Mouse (Mus musculus) CH12.LX (cell line): ENCODE results near the gene Csrnp1. TPM values are rescaled to one million over a fixed set of nuclear protein-coding genes. Genes with fewer than 3 reads are reported as not detected.

Experiments
- DNase-seq: peaks from one replicate; pipeline ENCODE4 v3.0.0-alpha.2; 2013; ENCODE audit errors: extremely low read depth
- H3K27ac ChIP-seq: 2 replicates; pipeline ENCODE4 v1.5.1; 2012; ENCODE audit warnings: low read depth, mild to moderate bottlenecking, control low read depth, moderate library complexity; ENCODE audit not compliant: insufficient read depth
- H3K27me3 ChIP-seq: replicated peaks from 2 replicates; pipeline ENCODE3; 2012; ENCODE audit warnings: inconsistent platforms
- H3K36me3 ChIP-seq, 2 experiments: replicated peaks in 1 of 2; 2 replicates each; pipeline versions ENCODE3 to v1.6.1; 2012; ENCODE audit warnings: inconsistent platforms in 1 of 2, low read length in 1 of 2, mild to moderate bottlenecking in 1 of 2, mixed read lengths in 1 of 2, moderate library complexity in 1 of 2; ENCODE audit not compliant: control insufficient read depth in 1 of 2, insufficient read depth in 1 of 2
- H3K4me1 ChIP-seq, 2 experiments: 2 replicates each; pipeline ENCODE4 v1.6.1; 2012; ENCODE audit warnings: inconsistent platforms in 1 of 2, moderate library complexity in 1 of 2; ENCODE audit not compliant: insufficient read depth in 2 of 2, control insufficient read depth in 1 of 2
- H3K4me2 ChIP-seq: 2 replicates; pipeline ENCODE4 v1.6.1; 2012; ENCODE audit warnings: low read depth, mild to moderate bottlenecking, control low read depth; ENCODE audit not compliant: poor library complexity, insufficient read depth, severe bottlenecking
- H3K4me3 ChIP-seq, 3 experiments: fragments of 150-350 bp in 1 of 3; sonication (generic) in 1 of 3; replicated peaks in 1 of 3; 2 replicates each; pipeline versions ENCODE3 to v1.5.1; 2011 to 2012; ENCODE audit warnings: low read depth in 2 of 3, low read length in 2 of 3, mild to moderate bottlenecking in 2 of 3, moderate library complexity in 2 of 3, control low read depth in 1 of 3, improper control_type of control experiment in 1 of 3, inconsistent platforms in 1 of 3, mixed read lengths in 1 of 3; ENCODE audit not compliant: poor library complexity in 1 of 3
- H3K79me2 ChIP-seq: replicated peaks from 2 replicates; pipeline ENCODE4 v1.6.1; 2012; ENCODE audit warnings: mild to moderate bottlenecking, moderate library complexity; ENCODE audit not compliant: control insufficient read depth, poor library complexity, insufficient read depth, severe bottlenecking; ENCODE audit errors: extremely low read depth
- H3K9ac ChIP-seq: 2 replicates; pipeline ENCODE4 v1.6.1; 2012; ENCODE audit warnings: low read depth, mild to moderate bottlenecking, control low read depth, moderate library complexity; ENCODE audit not compliant: insufficient read depth
- H3K9me3 ChIP-seq: replicated peaks from 2 replicates; pipeline ENCODE3; 2012; ENCODE audit warnings: low read length, inconsistent platforms, mixed read lengths
- CHD2 ChIP-seq: IDR thresholded peaks from 2 replicates; pipeline ENCODE4 v1.6.1; 2011; ENCODE audit warnings: low read length, improper control_type of control experiment
- E2F4 ChIP-seq: IDR thresholded peaks from 2 replicates; pipeline ENCODE4 v1.6.1; 2011; ENCODE audit warnings: low read depth, low read length, improper control_type of control experiment; ENCODE audit not compliant: insufficient replicate concordance
- KAT2A ChIP-seq: IDR thresholded peaks from 2 replicates; pipeline ENCODE4 v1.6.1; 2012; ENCODE audit warnings: low read length, improper control_type of control experiment, inconsistent platforms; ENCODE audit not compliant: insufficient replicate concordance
- MAFK ChIP-seq: IDR thresholded peaks from 2 replicates; pipeline ENCODE4 v1.6.1; 2011; ENCODE audit warnings: low read length, improper control_type of control experiment; ENCODE audit not compliant: insufficient replicate concordance
- MXI1 ChIP-seq: IDR thresholded peaks from 2 replicates; pipeline ENCODE4 v1.6.1; 2011; ENCODE audit warnings: mild to moderate bottlenecking, low read depth, low read length, improper control_type of control experiment
- NELFE ChIP-seq: IDR thresholded peaks from 2 replicates; pipeline ENCODE4 v1.6.1; 2011; ENCODE audit warnings: low read depth, low read length, improper control_type of control experiment
- NRF1 ChIP-seq: IDR thresholded peaks from 2 replicates; pipeline ENCODE4 v1.6.1; 2014; ENCODE audit warnings: low read depth, mild to moderate bottlenecking, inconsistent platforms, low read length, improper control_type of control experiment, moderate library complexity
- POLR2A ChIP-seq: IDR thresholded peaks from 2 replicates; pipeline ENCODE4 v1.6.1; 2011; ENCODE audit warnings: low read depth, mild to moderate bottlenecking, improper control_type of control experiment, low read length
- SMC3 ChIP-seq: IDR thresholded peaks from 2 replicates; pipeline ENCODE4 v1.6.1; 2011; ENCODE audit warnings: low read depth, low read length, improper control_type of control experiment
- TBP ChIP-seq: conservative IDR thresholded peaks from 2 replicates; pipeline ENCODE4 v1.6.1; 2011; ENCODE audit warnings: low read depth, low read length, improper control_type of control experiment
- TCF12 ChIP-seq: IDR thresholded peaks from 2 replicates; pipeline ENCODE4 v1.6.1; 2014; ENCODE audit warnings: low read depth, mild to moderate bottlenecking, inconsistent platforms, low read length, improper control_type of control experiment
- USF1 ChIP-seq: IDR thresholded peaks from 2 replicates; pipeline ENCODE4 v1.6.1; 2014; ENCODE audit warnings: low read depth, mild to moderate bottlenecking, inconsistent platforms, low read length, improper control_type of control experiment
- USF2 ChIP-seq: conservative IDR thresholded peaks from 2 replicates; pipeline ENCODE4 v1.6.1; 2011; ENCODE audit warnings: low read depth, low read length, improper control_type of control experiment
- ZC3H11A ChIP-seq: IDR thresholded peaks from 2 replicates; pipeline ENCODE4 v1.6.1; 2012; ENCODE audit warnings: low read depth, mild to moderate bottlenecking, inconsistent platforms, low read length, improper control_type of control experiment
- ZNF384 ChIP-seq: IDR thresholded peaks from 2 replicates; pipeline ENCODE4 v1.6.1; 2012; ENCODE audit warnings: low read depth, low read length, improper control_type of control experiment, inconsistent platforms
- dilution Hi-C: fragments of 300-500 bp; cut with MboI; formaldehyde crosslinking; loops from 2 replicates; pipeline ENCODE4 v1.14.3; 2020; ENCODE audit warnings: low sequenced_read_pairs; ENCODE audit not compliant: extremely low pct_unique_long_range_greater_than_20kb, extremely low pct_ligation_motif_present
- in situ Hi-C: fragments of 300-500 bp; cut with MboI; formaldehyde crosslinking; loops from 3 replicates; pipeline ENCODE4 v1.14.3; 2019; ENCODE audit warnings: low sequenced_read_pairs, low pct_ligation_motif_present, low pct_unique_long_range_greater_than_20kb, mixed read lengths
- polyA plus RNA-seq: library from polyadenylated mRNA; unstranded; fragments of >175 nt; gene quantifications from 2 replicates; pipeline ENCODE4 v1.2.1, GENCODE M21; 2012; ENCODE audit warnings: low read depth; ENCODE audit not compliant: insufficient read length
- total RNA-seq, 2 experiments: library from RNA; depleted of rRNA; stranded (reverse); fragments of 300-350 nt in 1 of 2; fragments of >200 nt in 1 of 2; gene quantifications; 2 replicates each; pipeline ENCODE4 v1.2.3; 2012 to 2014

Gene Csrnp1
- total and polyA plus RNA-seq, 3 experiments: 7.8 to 15.5 (median 8.6) TPM

DNA sequence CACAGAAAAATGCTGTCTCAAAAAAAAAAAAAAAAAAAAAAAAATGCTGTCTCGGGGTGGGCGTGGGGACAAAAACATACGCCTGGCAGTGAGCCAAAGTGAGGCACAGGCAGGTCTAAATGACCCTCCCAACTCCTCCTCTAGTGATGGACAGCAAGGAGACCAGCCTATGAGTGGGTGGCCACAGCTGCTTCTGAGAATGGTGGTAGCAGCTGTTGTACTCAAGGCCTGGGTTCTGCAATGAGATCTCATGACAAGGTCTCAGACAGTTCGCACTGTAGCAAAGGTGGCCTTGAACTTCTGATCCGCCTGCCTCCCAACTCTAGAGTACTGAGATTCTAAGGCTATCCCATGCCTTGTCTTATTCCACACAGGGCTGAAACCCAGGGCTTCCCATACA is 43.1 kb downstream of the Csrnp1 start:
- Histone ChIP-seq H3K4me1 (peaks cover 16 to 50% of the 10 kb centered on the region in 2 experiments), H3K27ac (no peak overlapping the region), H3K79me2 (no peaks in the 10 kb centered on the region), H3K27me3 (no peaks in the 10 kb centered on the region), H3K4me3 (no peak overlapping the region), H3K9me3 (no peaks in the 10 kb centered on the region), H3K4me2 (no peak overlapping the region), H3K36me3 (no peaks in the 10 kb centered on the region), H3K9ac (no peak overlapping the region)
- dilution Hi-C loops: no loop called here
- in situ Hi-C loops: no loop called here
- TF ChIP-seq E2F4 (no peak), USF2 (no peak), ZNF384 (no peak), CHD2 (no peak), SMC3 (no peak), TBP (no peak)
- DNase-seq: no peak

DNA sequence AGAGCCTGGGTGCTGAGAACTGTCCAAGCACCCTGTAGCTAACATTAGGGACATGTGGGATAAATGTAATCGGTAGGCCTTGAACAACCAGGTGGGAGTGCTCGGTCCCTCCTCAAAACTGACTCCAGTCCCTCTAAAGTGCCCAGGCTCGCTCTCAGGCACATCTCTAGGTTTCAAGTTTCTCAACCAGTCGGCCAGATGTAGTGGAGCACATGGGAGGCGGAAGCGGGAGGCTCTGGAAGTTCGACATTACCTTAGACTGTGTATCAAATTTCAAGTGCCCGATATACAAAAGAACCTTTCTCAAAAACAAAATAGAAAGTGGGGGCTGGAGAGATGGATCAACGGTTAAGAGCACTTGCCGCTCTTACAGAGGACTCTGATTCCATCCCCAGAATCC is 44.8 kb downstream of the Csrnp1 start:
- TF ChIP-seq USF1: no peak
- TF ChIP-seq, all 38 proteins: peak for 0
- no peaks in the 10 kb centered on the region for H3K79me2 ChIP-seq
- no peak overlapping the region for H3K4me2 ChIP-seq
- H3K4me3 ChIP-seq: no peak overlapping the region
- H3K36me3 ChIP-seq: peaks cover 0 to 6% of the 10 kb centered on the region in 2 experiments
- H3K9ac ChIP-seq: no peak overlapping the region
- DNase-seq: no peak
- in situ Hi-C loops (no loop called here), dilution Hi-C loops (no loop called here)
- H3K27ac ChIP-seq: no peak overlapping the region
- no peaks in the 10 kb centered on the region for H3K27me3 ChIP-seq
- peaks cover 10 to 47% of the 10 kb centered on the region in 2 experiments for H3K4me1 ChIP-seq
- no peaks in the 10 kb centered on the region for H3K9me3 ChIP-seq

DNA sequence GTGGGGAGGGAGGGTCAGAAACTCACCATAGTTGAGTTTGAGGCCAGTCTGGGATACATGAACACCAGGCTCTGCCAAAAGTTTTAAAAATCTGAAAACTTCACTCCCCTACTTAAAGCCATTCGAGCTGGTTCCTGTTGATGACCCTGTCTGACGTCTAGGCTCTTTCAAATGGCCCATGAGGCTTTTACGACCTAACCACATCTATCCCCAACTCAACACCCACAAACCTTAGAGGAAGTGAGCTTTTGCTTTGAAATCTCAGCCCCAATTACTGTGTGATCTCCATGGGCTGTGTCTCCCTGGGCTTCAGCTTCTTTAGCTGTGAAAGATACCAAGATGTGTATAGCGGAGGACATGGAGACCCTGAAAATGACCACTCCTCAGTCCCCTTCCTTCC is 46.0 kb downstream of the Csrnp1 start:
- no peak for DNase-seq
- H3K27me3 ChIP-seq: no peaks in the 10 kb centered on the region
- peaks cover 10 to 42% of the 10 kb centered on the region in 2 experiments for H3K4me1 ChIP-seq
- no peak overlapping the region for H3K9ac ChIP-seq
- H3K36me3 ChIP-seq: peaks cover 0 to 14% of the 10 kb centered on the region in 2 experiments
- no peaks in the 10 kb centered on the region for H3K9me3 ChIP-seq
- TF ChIP-seq NRF1: no peak
- no peak for TF ChIP-seq USF1
- no peak for TF ChIP-seq KAT2A
- no peak for TF ChIP-seq MAFK
- no peak for TF ChIP-seq SMC3
- TF ChIP-seq TCF12: no peak
- TF ChIP-seq NELFE: no peak
- no peak for TF ChIP-seq MXI1
- TF ChIP-seq USF2: no peak
- TF ChIP-seq ZNF384: no peak
- TF ChIP-seq TBP: no peak
- no peak for TF ChIP-seq ZC3H11A
- TF ChIP-seq POLR2A: no peak
- no peak overlapping the region for H3K4me2 ChIP-seq
- H3K79me2 ChIP-seq: no peaks in the 10 kb centered on the region
- in situ Hi-C loops: no loop called here
- dilution Hi-C loops: no loop called here
- no peak overlapping the region for H3K27ac ChIP-seq
- no peak overlapping the region for H3K4me3 ChIP-seq
